Mouse (Mus musculus) bone marrow, adult 2 months (tissue): ENCODE data around the gene Tmem94. TPM values are rescaled to one million over a fixed set of nuclear protein-coding genes. Genes with fewer than 3 reads are reported as not detected.
A peak's percentile ranks its signal among the peaks of the same experiment; 100 is the strongest.

ENCODE experiments used
- H3K27ac ChIP-seq: fragments of 200-500 bp; 2 replicates; pipeline ENCODE4 v1.5.1; 2012; ENCODE audit warnings: low read depth, mild to moderate bottlenecking, control low read depth, inconsistent platforms, low read length; ENCODE audit not compliant: control insufficient read depth, poor library complexity, insufficient read depth
- H3K4me1 ChIP-seq: fragments of 200-500 bp; 2 replicates; pipeline ENCODE4 v1.6.1; 2011; ENCODE audit warnings: low read length; ENCODE audit not compliant: control insufficient read depth, insufficient read depth
- H3K4me3 ChIP-seq: fragments of 200-500 bp; replicated peaks from 2 replicates; pipeline ENCODE3; 2011; ENCODE audit warnings: mild to moderate bottlenecking, low read depth, low read length, control low read depth; ENCODE audit not compliant: control insufficient read depth
- CTCF ChIP-seq: fragments of 200-500 bp; IDR thresholded peaks from 2 replicates; pipeline ENCODE4 v1.5.1; 2011; ENCODE audit warnings: low read length, control low read depth; ENCODE audit not compliant: control insufficient read depth, insufficient read depth
- POLR2A ChIP-seq: fragments of 200-500 bp; IDR thresholded peaks from 2 replicates; pipeline ENCODE4 v1.6.1; 2011; ENCODE audit warnings: low read depth, mild to moderate bottlenecking, control low read depth, low read length, borderline replicate concordance; ENCODE audit not compliant: control insufficient read depth
- WGBS: fragments of 180-500 bp; shearing (Covaris S2); methylation state at CpG from one replicate; pipeline ENCODE4 v1.1.7; 2018; 5-methylcytosine and 5-hydroxymethylcytosine counted together
- polyA plus RNA-seq: library from polyadenylated mRNA; stranded (reverse); fragments of >200 nt; gene quantifications from 2 replicates; pipeline ENCODE4 v1.2.4, GENCODE M21; 2011; ENCODE audit warnings: low replicate concordance; ENCODE audit not compliant: missing spikeins, insufficient read depth, insufficient read length

The Tmem94 gene
- polyA plus RNA-seq, 1 experiment = 25.5 TPM

DNA sequence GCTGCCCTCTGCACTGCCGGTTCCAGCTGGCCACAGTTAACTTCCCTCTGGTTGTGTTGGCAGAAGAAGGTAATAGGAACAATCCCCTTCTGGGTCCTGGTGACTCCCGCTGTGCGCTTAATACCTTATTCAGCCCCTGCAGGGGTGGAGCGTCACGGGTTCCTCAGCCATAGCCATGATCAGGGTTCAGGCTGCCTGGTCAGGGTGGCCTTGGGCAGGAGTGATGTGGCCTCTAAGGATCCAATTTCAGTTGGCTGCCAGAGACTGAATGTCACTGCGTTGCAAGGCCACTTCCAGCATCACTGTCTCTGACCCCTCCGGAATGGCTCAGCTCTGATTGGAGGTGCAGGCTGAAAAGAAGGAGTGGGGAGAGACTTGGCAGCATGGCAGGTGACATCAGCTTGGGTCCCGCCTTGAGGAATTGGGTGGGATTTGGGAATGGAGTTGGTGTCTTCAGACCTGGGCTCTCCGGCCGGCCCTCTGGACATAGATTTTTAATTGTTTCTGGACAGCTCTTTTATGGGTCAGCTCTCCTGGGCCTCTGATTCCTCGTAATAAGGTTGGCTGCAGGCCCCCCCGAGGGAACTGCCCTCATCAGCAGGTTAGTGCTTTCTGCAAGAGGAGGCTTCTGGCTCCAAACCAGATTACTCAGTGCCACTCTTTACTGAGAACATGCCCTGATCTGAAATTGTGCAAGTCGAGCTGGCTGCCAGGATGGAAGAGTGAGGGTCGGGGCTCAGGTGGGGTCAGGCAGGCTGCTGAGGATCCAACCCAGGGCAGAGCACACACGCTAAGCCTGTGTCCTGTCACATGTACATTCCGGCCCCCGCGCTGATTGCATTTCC is 10.8 kb downstream of the Tmem94 start:
- H3K4me1 ChIP-seq = no peaks in the 10 kb centered on the region; the same call in 1 of the 2 replicates
- TF ChIP-seq POLR2A (no peak), CTCF (no peak)
- H3K27ac ChIP-seq = no peak overlapping the region
- H3K4me3 ChIP-seq = no peak overlapping the region
- WGBS = 85% methylated on average over 18 of the region's 18 CpGs

DNA sequence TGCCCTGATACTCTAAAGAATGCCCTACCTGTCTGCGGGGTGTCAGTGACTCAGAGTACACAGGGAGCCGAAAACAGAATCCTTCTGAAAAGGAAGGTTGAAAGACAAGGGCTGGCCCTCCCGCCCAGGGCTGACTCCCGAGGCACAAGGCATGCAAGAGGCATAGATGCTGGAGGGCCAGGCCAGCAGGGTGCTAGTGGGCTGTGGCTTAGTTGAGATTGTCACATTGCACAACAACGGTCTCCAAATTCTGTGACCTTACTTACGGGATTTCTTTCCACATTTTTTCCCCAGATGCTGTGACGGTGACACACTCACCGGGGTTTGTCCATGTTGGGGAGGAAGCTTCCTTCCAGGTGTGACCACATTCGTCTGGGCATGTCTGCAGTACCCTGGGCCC is 11.7 kb downstream of the Tmem94 start:
- TF ChIP-seq POLR2A = no peak
- no peak for TF ChIP-seq CTCF
- no peak overlapping the region for H3K4me3 ChIP-seq
- no peaks in the 10 kb centered on the region; the same call in 1 of the 2 replicates for H3K4me1 ChIP-seq
- 69% methylated on average over 9 of the region's 9 CpGs for WGBS
- no peak overlapping the region for H3K27ac ChIP-seq

DNA sequence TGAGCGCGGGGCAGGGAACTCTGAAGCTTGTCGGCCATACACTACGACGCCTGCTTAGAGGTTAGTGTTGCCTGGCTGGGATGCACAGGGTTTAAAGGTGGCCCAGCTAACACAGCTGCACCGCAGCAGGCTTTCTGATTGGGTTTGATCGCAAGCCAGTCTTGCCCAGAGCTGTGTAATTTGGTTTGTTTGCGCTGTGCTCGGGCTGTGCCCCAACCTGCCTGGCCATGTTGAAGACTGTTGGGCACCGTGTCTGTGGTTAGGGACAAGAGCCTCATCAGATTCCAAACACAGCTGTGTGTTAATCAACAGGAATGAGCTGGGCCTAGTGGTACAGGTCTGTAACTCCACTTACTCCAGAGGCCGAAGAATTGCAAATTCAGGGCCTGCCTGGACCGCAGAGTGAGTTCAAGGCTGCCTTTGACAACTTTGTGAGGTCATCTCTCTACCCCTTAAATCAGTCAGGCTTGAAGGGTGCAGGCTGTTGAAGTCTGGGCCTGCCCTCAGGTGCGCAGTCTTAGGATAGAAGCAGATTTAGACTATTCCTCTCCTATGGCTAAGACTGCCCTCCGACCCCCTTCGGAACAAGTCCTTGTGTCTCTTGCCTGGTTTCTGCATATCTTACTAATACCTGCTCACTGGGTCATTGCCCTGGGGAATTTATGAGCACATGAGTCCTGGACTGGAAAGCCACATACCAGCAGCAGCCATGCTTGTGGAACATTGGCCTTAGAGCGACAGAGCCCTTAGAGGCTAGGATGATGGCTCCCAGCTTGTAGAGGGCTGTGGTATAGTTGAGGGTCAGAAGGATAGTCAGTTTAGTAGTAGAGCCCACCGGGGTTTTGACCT is 12.5 kb downstream of the Tmem94 start:
- no peak overlapping the region for H3K4me3 ChIP-seq
- no peaks in the 10 kb centered on the region; the same call in 1 of the 2 replicates for H3K4me1 ChIP-seq
- WGBS = 91% methylated on average over 17 of the region's 17 CpGs
- no peak overlapping the region for H3K27ac ChIP-seq
- no peak for TF ChIP-seq CTCF

DNA sequence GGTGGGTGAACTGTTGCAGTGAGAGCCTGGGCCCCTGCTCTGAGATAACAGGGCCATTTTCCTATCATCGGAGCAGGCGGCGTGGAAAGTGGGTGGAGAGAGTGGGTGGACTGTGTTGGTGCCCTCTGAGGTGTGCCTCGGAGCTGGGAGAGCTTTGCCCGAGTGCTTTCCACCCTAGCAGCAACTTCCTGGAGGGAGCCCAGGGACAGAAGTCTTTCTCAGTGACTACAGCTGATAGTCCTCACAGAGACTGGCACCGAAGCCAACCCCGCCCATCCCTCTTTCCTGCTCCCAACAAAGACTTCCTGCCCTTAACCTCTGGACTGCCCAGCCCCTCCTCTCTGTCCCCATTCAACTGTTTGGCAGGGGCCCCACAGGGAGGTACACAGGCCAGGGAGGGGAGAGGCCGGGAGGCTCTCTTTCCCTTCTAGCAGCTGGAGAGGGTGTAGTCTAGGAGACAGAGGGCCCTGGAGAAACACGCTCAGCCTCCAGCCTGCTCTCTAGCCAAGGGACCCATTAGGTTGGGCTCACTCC is 13.9 kb downstream of the Tmem94 start:
- H3K4me1 ChIP-seq = no peaks in the 10 kb centered on the region; the same call in 1 of the 2 replicates
- WGBS = 14% methylated on average over 9 of the region's 9 CpGs
- TF ChIP-seq CTCF (no peak), POLR2A (no peak)
- H3K27ac ChIP-seq = peak overlapping the region; percentile 30
- H3K4me3 ChIP-seq = no peak overlapping the region

DNA sequence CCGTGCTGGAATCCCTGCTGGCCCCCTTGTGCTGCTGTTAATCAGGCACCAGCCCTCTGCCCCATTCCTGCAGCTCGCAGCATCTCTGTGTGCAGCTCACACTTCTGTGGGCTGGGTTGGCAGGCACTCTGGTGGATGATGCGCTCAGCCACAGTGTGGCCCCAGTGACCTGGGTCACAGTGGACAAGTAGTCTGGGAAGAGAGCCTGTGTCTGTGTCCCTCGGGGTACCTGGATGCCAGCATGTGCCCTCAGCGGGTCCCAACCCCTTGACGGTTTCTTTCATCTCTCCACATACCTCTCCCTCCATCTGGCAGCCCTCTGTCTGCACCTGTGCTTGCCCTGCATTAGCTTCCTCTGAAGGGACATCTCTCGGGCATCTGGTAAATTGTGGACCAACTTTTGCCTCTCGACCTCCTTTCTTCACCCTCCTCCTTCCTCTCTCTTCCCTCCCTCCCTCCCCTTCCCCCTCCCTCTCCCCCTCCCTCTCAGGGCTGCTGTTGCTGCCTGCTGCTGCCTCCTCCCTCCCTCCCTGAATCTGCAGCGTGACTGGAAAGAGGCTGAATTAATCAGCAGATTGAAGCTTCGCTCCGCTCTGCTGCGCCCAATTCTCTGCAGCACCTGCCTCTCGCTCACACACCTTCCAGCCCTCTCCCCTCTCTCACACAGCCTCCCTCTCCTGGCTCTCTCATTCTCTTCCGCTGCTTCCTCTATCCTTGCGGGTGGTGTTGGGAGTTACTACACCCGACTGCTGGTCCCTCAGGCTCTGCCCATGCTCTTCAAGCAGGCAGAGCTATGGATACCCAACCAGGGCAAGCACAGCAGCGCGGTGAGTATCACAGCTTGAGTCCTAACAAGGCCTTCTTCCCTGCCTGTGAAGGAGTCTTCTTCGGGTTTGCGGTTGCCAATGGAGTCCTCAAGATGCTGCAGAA is 15.2 kb downstream of the Tmem94 start:
- 45% methylated on average over 20 of the region's 20 CpGs for WGBS
- no peaks in the 10 kb centered on the region; the same call in 1 of the 2 replicates for H3K4me1 ChIP-seq
- H3K4me3 ChIP-seq = no peak overlapping the region

DNA sequence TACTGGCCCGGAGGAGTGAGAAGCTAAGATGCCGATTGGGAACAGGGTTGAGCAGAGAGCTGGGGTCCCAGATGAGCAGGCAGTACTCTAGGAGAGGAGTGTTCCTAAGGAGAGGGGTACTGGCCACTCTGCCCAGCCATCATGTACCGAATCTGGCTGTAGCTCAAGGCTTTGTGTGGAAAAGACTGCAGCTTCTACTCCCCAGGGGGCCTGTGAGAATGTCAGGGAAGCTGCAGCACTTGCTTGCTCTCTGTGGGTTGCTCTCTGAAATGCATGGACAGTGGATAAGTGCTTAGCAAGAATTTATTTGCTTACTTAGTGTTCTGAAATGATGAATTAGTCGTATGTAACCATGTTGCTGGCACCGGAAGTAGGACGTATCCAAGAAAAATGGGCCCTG is 21.2 kb downstream of the Tmem94 start:
- no peak overlapping the region for H3K27ac ChIP-seq
- H3K4me1 ChIP-seq = no peaks in the 10 kb centered on the region
- TF ChIP-seq CTCF = no peak
- TF ChIP-seq POLR2A = no peak
- H3K4me3 ChIP-seq = no peak overlapping the region
- WGBS = 87% methylated on average over 6 of the region's 6 CpGs

More for the DNA sequence above, 15.2 kb downstream of the Tmem94 start:
- TF ChIP-seq CTCF = no peak
- TF ChIP-seq POLR2A = no peak
- H3K27ac ChIP-seq = no peak overlapping the region; the same call in 1 of the 2 replicates

DNA sequence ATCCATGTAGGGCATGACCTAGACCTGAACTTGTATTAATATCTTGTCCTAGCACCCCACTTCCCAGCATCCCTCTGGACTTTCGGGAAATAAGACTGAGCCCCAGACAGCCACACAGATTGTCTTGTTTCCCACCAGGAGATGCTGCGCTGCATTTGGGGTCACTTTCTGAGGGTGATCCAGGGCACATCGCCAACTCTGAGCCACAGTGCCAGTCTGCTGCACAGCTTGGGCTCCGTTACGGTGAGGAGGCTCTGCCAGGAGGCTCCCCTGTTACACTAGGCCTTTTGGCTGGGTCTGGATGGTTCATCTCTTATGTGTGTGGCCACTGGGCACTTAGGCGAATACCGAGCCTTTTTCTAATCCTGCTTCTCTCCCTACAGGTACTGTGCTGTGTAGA is 24.6 kb downstream of the Tmem94 start:
- TF ChIP-seq POLR2A (no peak), CTCF (no peak)
- H3K4me3 ChIP-seq = no peak overlapping the region
- 92% methylated on average over 7 of the region's 7 CpGs for WGBS
- H3K4me1 ChIP-seq = no peaks in the 10 kb centered on the region
- H3K27ac ChIP-seq = no peak overlapping the region

DNA sequence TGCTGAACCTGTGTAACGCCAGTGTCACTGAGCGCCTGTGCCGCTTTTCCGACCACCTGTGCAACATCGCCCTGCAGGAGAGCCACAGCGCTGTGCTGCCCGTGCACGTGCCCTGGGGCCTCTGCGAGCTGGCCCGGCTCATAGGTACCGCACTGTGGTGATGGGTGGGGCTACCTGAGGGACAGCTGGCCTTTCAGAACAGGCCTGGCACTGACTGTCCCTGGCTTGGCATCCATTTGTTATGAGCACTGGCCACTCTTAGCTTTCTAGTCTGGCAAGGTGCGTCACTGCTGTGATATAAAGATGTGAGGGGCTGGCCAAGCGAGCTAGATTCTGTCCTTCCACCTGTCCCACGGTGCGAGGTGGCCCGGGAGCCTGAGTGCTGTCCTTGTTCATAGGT is 26.7 kb downstream of the Tmem94 start:
- Histone ChIP-seq H3K4me3 (no peak overlapping the region), H3K4me1 (no peaks in the 10 kb centered on the region), H3K27ac (no peak overlapping the region)
- 97% methylated on average over 16 of the region's 16 CpGs for WGBS
- TF ChIP-seq CTCF (no peak), POLR2A (no peak)
